Mouse (Mus musculus) embryo, embryonic 11.5 days (tissue): ENCODE data around the gene Ano6.

Experiments used
- DNase-seq: peaks from one replicate; pipeline ENCODE4 v3.0.0-alpha.2; 2012; ENCODE audit warnings: low read depth, low spot score

Ano6 gene

DNA sequence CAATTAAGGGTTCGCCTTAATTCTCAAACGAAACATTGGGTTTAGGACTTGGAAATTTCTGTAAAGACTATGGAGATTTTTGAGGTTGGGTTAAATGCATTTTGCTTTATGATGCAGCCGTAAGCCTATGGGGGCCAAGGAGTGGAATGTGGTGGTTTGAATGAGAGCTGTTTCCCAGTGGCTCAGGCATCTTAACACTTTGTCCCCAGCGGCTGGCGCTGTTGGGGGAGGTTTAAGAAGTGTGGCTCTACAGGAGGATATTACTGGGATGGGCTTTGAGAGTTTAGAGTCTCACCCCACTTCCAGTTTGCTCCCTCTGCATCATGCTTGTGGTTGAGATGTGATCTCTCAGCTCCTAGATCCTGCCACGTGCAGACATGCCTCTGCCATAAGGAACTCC, 131.9 kb downstream of the Ano6 start:
- DNase-seq = no peak

GRCm38 (mm10) chr15:95925334-95925986, 134.8 kb downstream of the Ano6 start:
- no peak for DNase-seq

- no peak for DNase-seq
These were observed 138.4 kb downstream of the Ano6 start for GRCm38 (mm10) chr15:95929087-95929486.

- peak; percentile 23 for DNase-seq
These were observed 140.6 kb downstream of the Ano6 start for GRCm38 (mm10) chr15:95931013-95931775.

DNA sequence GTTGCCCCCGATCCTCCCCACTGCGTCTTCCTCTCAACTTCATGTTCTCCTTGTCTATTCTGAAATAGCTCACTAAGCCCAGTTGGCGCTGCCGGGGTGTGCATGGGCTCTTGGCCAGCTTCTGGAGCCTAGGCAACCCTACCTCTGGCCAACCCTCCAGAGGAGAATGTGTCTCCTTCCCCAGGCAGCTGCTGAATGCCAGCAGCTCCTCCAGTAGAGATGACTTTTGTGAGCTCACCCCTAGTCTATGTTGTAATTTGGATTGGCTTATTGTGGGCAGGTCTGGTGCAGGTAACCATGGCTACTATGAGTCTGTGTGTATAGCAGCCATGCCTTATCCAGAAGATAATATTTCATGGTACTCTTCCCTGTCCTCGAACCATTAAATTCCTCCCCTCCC, 141.7 kb downstream of the Ano6 start:
- no peak for DNase-seq

DNA sequence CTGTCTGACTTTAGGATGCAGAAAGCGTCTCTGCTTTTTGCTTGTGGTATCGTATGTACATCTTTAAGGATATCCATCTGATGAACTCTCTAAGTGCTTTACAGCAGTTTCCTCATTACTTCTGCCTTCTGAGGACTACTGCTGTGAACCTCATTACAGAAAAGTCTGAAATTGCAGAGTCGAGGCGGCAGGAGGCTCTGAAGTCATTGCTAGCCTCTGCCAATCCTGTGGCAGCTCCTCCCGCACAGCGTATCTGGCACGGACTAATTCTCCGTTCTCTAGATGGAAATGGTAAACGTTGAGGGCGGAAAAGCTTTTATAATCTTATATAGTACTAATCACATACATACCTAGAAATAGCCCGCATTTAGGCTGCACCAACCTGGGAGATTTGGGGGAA, 144.5 kb downstream of the Ano6 start:
- DNase-seq = no peak

DNA sequence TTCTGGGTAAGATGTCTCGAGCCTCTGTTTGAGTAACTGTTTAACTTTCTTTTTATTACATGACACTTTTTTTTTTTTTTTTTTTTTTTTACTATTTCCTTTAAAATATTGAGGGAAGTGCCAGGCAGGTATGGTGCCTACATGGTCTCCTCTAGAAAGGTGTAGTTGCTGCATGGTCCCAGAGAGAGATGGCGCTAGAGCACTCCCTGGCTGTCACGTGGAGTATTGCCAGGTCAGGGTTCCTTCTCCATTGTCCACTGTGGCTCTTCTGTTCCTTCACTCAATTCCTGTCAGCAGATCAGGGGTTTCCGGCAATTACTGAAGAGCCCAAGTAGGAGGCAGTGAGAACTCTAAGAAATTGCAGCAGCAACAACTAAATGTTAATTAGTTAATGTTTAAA, 152.8 kb downstream of the Ano6 start:
- DNase-seq = no peak

DNA sequence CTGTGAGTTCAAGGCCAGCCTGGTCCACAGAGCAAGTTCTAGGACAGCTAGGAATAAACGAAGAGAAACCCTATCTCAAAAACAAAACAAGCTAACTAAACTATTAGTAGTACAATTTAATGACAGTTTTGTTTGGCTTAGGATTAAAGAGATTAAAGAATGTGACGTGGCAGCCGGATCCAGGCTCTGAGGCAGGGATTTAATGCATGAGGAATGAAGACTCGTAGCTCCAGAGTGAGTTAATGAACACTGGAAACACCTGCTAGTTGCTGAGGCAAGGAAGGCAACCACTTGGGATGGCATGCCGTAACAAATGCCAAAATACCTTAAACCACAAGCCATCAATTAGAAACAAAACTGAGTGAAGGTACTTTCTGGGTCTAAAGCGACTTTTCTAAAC, 153.7 kb downstream of the Ano6 start:
- no peak for DNase-seq

DNA sequence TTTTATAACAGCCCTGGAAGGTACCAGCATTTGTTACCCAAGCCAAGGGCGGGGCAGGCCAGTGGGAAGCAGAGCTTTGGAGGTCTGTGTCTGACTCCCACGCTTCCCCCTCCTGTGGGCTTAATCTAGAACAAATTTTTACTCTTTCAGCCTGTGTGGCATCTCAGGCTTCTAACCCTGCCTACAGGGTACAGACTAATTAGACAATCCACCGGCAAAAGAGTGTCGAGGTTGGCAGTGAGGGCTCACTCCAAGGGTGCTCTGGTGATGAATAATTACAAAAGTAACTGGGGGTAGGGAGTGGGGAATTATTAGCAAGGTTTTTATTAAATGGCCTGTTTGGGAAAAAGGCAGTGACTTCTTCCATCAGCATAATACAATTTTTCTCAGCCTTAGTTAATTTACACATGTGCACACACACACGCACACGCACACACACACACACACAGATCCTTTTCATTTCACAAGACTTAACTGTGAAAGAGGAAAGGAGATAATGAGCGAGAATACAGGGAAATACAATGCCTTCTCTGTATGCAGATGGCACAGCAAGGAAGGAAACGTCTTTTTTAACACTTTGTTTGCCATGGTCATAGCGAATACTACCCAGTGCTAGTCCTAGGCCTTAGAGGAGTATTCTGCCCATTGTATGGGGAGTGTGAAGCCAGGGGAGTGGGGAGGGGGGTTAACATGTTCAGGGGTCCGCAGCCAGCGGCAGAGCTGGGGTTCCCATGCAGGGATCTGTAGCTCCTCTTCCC, 155.5 kb downstream of the Ano6 start:
- no peak for DNase-seq

GRCm38 (mm10) chr15:95948411-95948810, 157.8 kb downstream of the Ano6 start:
- DNase-seq = no peak

DNA sequence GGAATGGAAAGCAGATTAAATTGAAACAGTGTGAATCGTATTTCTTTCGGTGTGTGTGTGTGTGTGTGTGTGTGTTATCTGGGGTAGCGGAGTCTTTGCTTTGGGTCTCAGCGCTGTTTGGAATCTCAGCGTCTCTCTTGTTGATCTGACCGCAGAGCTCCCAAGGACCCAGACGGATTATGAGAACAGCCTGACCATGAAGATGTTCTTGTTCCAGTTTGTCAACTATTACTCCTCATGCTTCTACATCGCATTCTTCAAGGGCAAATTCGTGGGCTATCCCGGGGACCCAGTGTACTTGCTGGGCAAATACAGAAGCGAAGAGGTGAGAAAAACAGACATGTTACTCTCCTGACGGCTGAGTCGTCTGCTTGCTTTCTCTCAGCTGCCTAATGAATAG, 158.7 kb downstream of the Ano6 start:
- DNase-seq = no peak

DNA sequence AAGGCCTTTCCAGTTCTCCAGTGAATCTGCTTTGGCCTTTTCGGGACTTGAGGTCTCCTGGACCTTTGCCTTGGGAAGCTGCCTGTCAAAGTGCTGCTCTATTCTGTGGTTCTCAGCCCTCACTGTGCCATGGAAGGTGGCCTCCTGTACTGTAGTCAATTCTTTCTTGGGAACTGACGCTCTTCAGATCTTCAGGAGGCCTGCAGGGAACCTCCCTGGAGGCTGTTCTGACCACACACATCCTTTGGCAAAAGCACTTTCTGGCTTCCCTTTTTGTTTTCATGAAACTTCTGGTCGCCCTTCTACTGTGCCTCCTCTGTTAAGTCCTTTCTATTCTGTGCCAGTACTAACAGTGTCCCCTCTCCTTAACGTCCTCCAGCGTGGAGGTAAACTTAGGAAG, 160.9 kb downstream of the Ano6 start:
- DNase-seq = no peak

DNA sequence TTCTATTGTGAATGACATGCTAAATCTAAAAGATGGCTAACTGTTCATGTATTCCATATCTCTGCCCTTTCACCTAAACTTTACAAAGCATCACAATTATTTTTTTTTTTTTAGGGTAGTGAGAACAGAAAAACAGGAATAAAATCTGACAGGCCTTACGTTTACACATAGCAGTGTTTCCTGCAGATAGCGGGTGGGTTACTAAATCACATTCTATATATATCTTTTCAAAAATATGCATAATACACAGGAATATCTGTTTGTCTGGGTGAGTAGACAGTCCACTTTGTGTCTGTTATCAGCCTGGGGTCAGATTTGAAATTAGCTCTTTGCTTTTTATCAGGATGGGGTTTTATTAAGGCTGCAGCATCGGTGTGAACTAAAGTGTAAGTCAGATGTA, 166.0 kb downstream of the Ano6 start:
- no peak for DNase-seq

- DNase-seq = no peak
These were observed 171.9 kb downstream of the Ano6 start for GRCm38 (mm10) chr15:95962411-95963123.

DNA sequence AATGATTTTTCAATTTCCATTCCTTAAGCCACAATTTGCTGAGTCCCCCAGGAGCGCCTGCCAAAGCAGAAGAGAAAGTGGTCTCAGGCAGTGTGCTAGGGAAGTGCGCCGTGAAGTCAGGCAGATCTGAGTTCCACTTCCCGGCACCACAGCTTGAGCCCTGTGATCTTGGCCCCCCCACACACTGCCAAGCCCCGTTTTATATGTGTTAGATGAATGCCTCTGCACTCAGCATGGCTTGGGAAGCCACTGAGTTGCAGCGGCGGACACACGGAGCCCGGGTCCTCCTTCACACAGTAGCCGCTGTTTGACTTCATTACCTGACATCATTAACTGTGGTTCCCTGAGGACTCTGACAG, 172.5 kb downstream of the Ano6 start:
- no peak for DNase-seq

- DNase-seq = no peak
These were observed 173.0 kb downstream of the Ano6 start for GRCm38 (mm10) chr15:95963533-95964250.

GRCm38 (mm10) chr15:95964251-95964561, 173.6 kb downstream of the Ano6 start:
- no peak for DNase-seq

- DNase-seq = no peak
These were observed 176.3 kb downstream of the Ano6 start for GRCm38 (mm10) chr15:95966979-95967378.

- DNase-seq = no peak
These were observed 177.0 kb downstream of the Ano6 start for GRCm38 (mm10) chr15:95967516-95968196.

DNA sequence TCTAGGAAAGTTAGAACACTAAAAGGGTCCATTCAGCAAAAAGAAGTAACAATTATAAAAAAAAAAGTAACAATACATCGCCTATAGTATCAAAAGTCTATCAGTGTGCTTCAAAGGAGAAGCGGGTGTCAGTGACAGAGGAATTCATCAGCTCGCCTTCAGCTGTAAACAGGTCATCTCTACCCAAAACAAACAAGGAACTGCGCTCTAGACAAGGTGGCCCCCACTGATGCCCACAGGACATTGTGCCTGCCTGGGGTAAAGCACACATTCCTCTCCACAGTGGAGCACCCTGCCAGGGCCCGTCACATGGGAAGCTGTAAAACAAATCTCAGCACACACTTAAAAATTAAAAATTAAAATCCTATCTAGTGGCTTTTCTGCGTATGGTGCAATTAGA, 179.0 kb downstream of the Ano6 start:
- no peak for DNase-seq

DNA sequence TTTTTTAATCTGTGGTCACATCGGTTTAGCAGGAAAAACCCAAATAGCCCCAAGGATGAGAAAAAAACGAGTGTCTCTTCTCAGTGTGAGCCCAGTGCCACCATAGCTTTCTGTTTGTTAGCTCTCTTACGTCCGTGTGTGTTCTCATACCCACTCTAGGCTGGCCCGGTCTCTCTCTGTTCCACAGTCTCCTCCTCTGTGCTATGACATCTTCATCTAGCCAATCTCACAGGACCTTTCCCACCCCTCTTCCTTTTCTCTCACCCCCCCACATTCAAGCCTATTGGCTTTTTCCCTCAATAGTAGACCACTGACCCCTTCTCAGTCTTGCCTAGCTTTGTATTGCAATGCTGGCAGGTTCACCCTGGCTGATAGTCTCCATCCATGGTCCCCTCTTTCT, 179.5 kb downstream of the Ano6 start:
- DNase-seq = no peak
